ENCODE assay signal across 31 mouse cellular contexts in the genomic region with DNA sequence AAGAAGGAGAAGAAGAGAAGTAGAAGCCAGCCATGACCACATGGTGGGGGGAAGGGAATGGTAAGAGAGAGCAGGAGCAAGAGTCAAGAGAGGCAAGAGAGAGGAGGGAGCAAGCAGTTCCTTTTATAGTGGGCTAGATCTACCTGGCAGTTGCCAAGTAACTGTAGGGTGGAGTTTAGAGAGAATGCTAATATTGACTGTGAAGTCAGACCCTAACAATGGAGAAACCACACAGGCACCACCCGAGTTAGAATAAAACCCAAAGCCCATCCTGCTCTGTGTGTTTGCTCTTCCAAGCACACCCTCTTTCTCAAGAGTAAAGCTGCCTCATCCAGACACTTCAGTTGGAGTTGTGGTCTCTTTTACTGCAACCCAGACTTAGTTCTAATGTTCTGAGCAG. TPM values are rescaled to one million over a fixed set of nuclear protein-coding genes. Genes with fewer than 3 reads are reported as not detected.
"Had no signal": no experiment of that assay in that cellular context is flagged by ENCODE, and none has a peak within 500 bp of the region (broad histone marks: within the 10 kb centered on the region; RNA-seq: fewer than 3 reads in every experiment).

No protein-coding gene starts in this region.

- H3K9me3 ChIP-seq: heart, embryonic 10.5 days; heart, embryonic 12.5 days; hindbrain, embryonic 10.5 days; hindbrain, embryonic 12.5 days; intestine, embryonic 15.5 days; kidney, embryonic 15.5 days; limb, embryonic 13.5 days; limb, embryonic 15.5 days had no signal

- H3K4me2 ChIP-seq: heart, embryonic 12.5 days; hindbrain, embryonic 12.5 days; hindbrain, embryonic 14.5 days; intestine, embryonic 15.5 days; kidney, embryonic 15.5 days; limb, embryonic 13.5 days; limb, embryonic 15.5 days had no signal

- DNase-seq: gastrocnemius, adult 2 months; gastrocnemius, postnatal 10 days; gastrocnemius, postnatal 25 days; heart, adult 18-20 months; heart, postnatal 10 days; heart, postnatal 4 days; kidney, adult 18-20 months; kidney, adult 8-10 months; kidney, postnatal 10 days; kidney, postnatal 36 days; layer of hippocampus, adult 9-11 months; layer of hippocampus, postnatal 36 days; left cerebral cortex, postnatal 4 days had no signal

- H3K4me1 ChIP-seq: heart, embryonic 10.5 days; heart, embryonic 12.5 days; hindbrain, embryonic 10.5 days; hindbrain, embryonic 12.5 days; intestine, embryonic 15.5 days; kidney, embryonic 15.5 days; limb, embryonic 13.5 days; limb, embryonic 15.5 days had no signal

- H3K27ac ChIP-seq: gastrocnemius, adult 2 months; heart, embryonic 10.5 days; hindbrain, embryonic 10.5 days; hindbrain, embryonic 12.5 days; hindbrain, embryonic 14.5 days; intestine, embryonic 15.5 days; kidney, embryonic 15.5 days; limb, embryonic 13.5 days; limb, embryonic 15.5 days had no signal

- H3K9ac ChIP-seq: heart, embryonic 12.5 days; hindbrain, embryonic 12.5 days; hindbrain, embryonic 14.5 days; intestine, embryonic 15.5 days; kidney, embryonic 15.5 days; limb, embryonic 13.5 days; limb, embryonic 15.5 days had no signal

- H3K27me3 ChIP-seq: heart, embryonic 12.5 days; hindbrain, embryonic 12.5 days; intestine, embryonic 15.5 days; kidney, embryonic 15.5 days; limb, embryonic 13.5 days; limb, embryonic 15.5 days had no signal

- H3K4me3 ChIP-seq: gastrocnemius, adult 2 months; heart, embryonic 10.5 days; heart, embryonic 12.5 days; hindbrain, embryonic 10.5 days; hindbrain, embryonic 12.5 days; intestine, embryonic 15.5 days; kidney, embryonic 15.5 days; limb, embryonic 13.5 days; limb, embryonic 15.5 days had no signal

- ATAC-seq: hindbrain, embryonic 16.5 days; inflammation-experienced regulatory T-cells, adult 6 months; intestine, embryonic 15.5 days; intestine, postnatal 0 days had no signal

- H3K36me3 ChIP-seq: heart, embryonic 10.5 days; heart, embryonic 12.5 days; hindbrain, embryonic 10.5 days; hindbrain, embryonic 12.5 days; intestine, embryonic 15.5 days; kidney, embryonic 15.5 days; limb, embryonic 13.5 days; limb, embryonic 15.5 days had no signal

RNA-seq across cellular contexts. Expression of gene Mepe, which starts 11.1 kb away (rescaled TPM):
- polyA plus RNA-seq: frontal cortex, adult 2 months; heart, embryonic 10.5 days; heart, embryonic 12.5 days; heart, embryonic 14.5 days; heart, embryonic 16.5 days; hindbrain, embryonic 10.5 days; hindbrain, embryonic 12.5 days; hindbrain, embryonic 14.5 days; hindbrain, embryonic 16.5 days; inflammation-experienced regulatory T-cells, adult 6 months; intestine, embryonic 15.5 days; intestine, postnatal 0 days; kidney, embryonic 15.5 days; large intestine, adult 2 months; limb, embryonic 11.5 days; limb, embryonic 13.5 days; liver, adult 2 months had no signal

RNA-seq across cellular contexts. Expression of gene Ibsp, which starts 15.1 kb away (rescaled TPM):
- polyA plus RNA-seq: heart, embryonic 10.5 days; heart, embryonic 12.5 days; heart, embryonic 14.5 days; hindbrain, embryonic 12.5 days; hindbrain, embryonic 14.5 days; inflammation-experienced regulatory T-cells, adult 6 months; intestine, embryonic 15.5 days; intestine, postnatal 0 days; limb, embryonic 11.5 days; liver, adult 2 months had no signal
